Mouse (Mus musculus) heart, embryonic 11.5 days (tissue): ENCODE measurements around the gene Daam1. TPM values are rescaled to one million over a fixed set of nuclear protein-coding genes. Genes with fewer than 3 reads are reported as not detected.

Experiments used
- ATAC-seq: fragments of 200-750 bp; cut with Nextera tagmentation; replicated peaks from 2 replicates; pipeline ENCODE4 v1.8.0; 2017; ENCODE audit warnings: moderate library complexity; ENCODE audit not compliant: insufficient number of reproducible peaks, low FRiP score, low TSS enrichment
- H3K27ac ChIP-seq: fragments of 300-500 bp; sonication (generic); 2 replicates; pipeline ENCODE4 v1.5.1; 2014; ENCODE audit warnings: mild to moderate bottlenecking, low read depth, low read length
- H3K27me3 ChIP-seq: fragments of 300-500 bp; sonication (generic); 2 replicates; pipeline ENCODE4 v1.6.1; 2014; ENCODE audit warnings: mild to moderate bottlenecking, low read length, mixed read lengths; ENCODE audit not compliant: control insufficient read depth, insufficient read depth
- H3K36me3 ChIP-seq: fragments of 300-500 bp; sonication (generic); 2 replicates; pipeline ENCODE4 v1.6.1; 2014; ENCODE audit warnings: mild to moderate bottlenecking, low read length, moderate library complexity, mixed read lengths; ENCODE audit not compliant: control insufficient read depth, insufficient read depth
- H3K4me1 ChIP-seq: fragments of 300-500 bp; sonication (generic); 2 replicates; pipeline ENCODE4 v1.6.1; 2014; ENCODE audit warnings: low read length; ENCODE audit not compliant: control insufficient read depth, insufficient read depth
- H3K4me2 ChIP-seq: fragments of 300-500 bp; sonication (generic); 2 replicates; pipeline ENCODE4 v1.6.1; 2014; ENCODE audit warnings: mild to moderate bottlenecking, moderate library complexity
- H3K4me3 ChIP-seq: fragments of 300-500 bp; sonication (generic); 2 replicates; pipeline ENCODE4 v1.5.1; 2014; ENCODE audit warnings: low read depth, low read length
- H3K9ac ChIP-seq: fragments of 300-500 bp; sonication (generic); 2 replicates; pipeline ENCODE4 v1.6.1; 2014; ENCODE audit warnings: mild to moderate bottlenecking, low read depth, low read length, moderate library complexity
- H3K9me3 ChIP-seq: fragments of 300-500 bp; sonication (generic); replicated peaks from 2 replicates; pipeline ENCODE4 v1.6.1; 2016; ENCODE audit warnings: low read length; ENCODE audit not compliant: control insufficient read depth
- WGBS: fragments of 180-500 bp; shearing (Covaris S2); extraction: QIAGEN DNeasy Blood & Tissue Kit; methylation state at CpG from one replicate; pipeline ENCODE4 v1.1.7; 2014; ENCODE audit not compliant: insufficient replicate concordance; 5-methylcytosine and 5-hydroxymethylcytosine counted together
- polyA plus RNA-seq: library from polyadenylated mRNA; unstranded; fragments of >200 nt; fragmentation: Nextera tagmentation; extraction: Ambion mirVana; gene quantifications from 2 replicates; pipeline ENCODE4 v1.2.1, GENCODE M21; 2014

Gene Daam1
- polyA plus RNA-seq, 1 experiment from 2014 or later, result 33.0 TPM

GRCm38 (mm10) chr12:71898666-71899520 is 68.0 kb downstream of the Daam1 start:
- Histone ChIP-seq H3K9ac (no peak overlapping the region), H3K27ac (no peak overlapping the region)

GRCm38 (mm10) chr12:71899566-71899965 is 68.7 kb downstream of the Daam1 start:
- ATAC-seq, result no peak
- Histone ChIP-seq H3K9ac (no peak overlapping the region), H3K27me3 (no peaks in the 10 kb centered on the region), H3K27ac (no peak overlapping the region), H3K4me1 (peaks cover 17% of the 10 kb centered on the region), H3K9me3 (no peaks in the 10 kb centered on the region), H3K4me2 (no peak overlapping the region), H3K36me3 (peaks cover 13% of the 10 kb centered on the region; the same call in 1 of the 2 replicates), H3K4me3 (no peak overlapping the region)
- 44% methylated on average over 4 of the region's 4 CpGs for WGBS

More at GRCm38 (mm10) chr12:71898666-71899520, 68.0 kb downstream of the Daam1 start:
- no peak overlapping the region for H3K4me3 ChIP-seq
- peaks cover 13% of the 10 kb centered on the region; the same call in 1 of the 2 replicates for H3K36me3 ChIP-seq
- peaks cover 12% of the 10 kb centered on the region for H3K4me1 ChIP-seq
- no peaks in the 10 kb centered on the region for H3K9me3 ChIP-seq
- no peak overlapping the region for H3K4me2 ChIP-seq
- WGBS, result 74% methylated on average over 7 of the region's 7 CpGs
- H3K27me3 ChIP-seq, result no peaks in the 10 kb centered on the region
- ATAC-seq, result no peak

GRCm38 (mm10) chr12:71901211-71901610 is 70.3 kb downstream of the Daam1 start:
- peaks cover 13% of the 10 kb centered on the region; the same call in 1 of the 2 replicates for H3K36me3 ChIP-seq
- no peaks in the 10 kb centered on the region for H3K27me3 ChIP-seq
- 66% methylated on average over 7 of the region's 7 CpGs for WGBS
- H3K9ac ChIP-seq, result no peak overlapping the region
- H3K4me3 ChIP-seq, result no peak overlapping the region
- no peak overlapping the region for H3K4me2 ChIP-seq
- peaks cover 25% of the 10 kb centered on the region for H3K4me1 ChIP-seq
- H3K27ac ChIP-seq, result no peak overlapping the region
- no peaks in the 10 kb centered on the region for H3K9me3 ChIP-seq
- ATAC-seq, result no peak

GRCm38 (mm10) chr12:71901859-71902258 is 71.0 kb downstream of the Daam1 start:
- H3K4me1 ChIP-seq, result peaks cover 31% of the 10 kb centered on the region
- no peak for ATAC-seq
- no peak overlapping the region for H3K4me3 ChIP-seq
- no peak overlapping the region for H3K27ac ChIP-seq
- 83% methylated on average over 6 of the region's 6 CpGs for WGBS
- H3K4me2 ChIP-seq, result no peak overlapping the region
- no peaks in the 10 kb centered on the region for H3K9me3 ChIP-seq
- H3K9ac ChIP-seq, result no peak overlapping the region
- H3K36me3 ChIP-seq, result peaks cover 13% of the 10 kb centered on the region; the same call in 1 of the 2 replicates
- no peaks in the 10 kb centered on the region for H3K27me3 ChIP-seq

GRCm38 (mm10) chr12:71902317-71902716 is 71.4 kb downstream of the Daam1 start:
- Histone ChIP-seq H3K9ac (no peak overlapping the region), H3K9me3 (no peaks in the 10 kb centered on the region), H3K27ac (no peak overlapping the region), H3K4me3 (no peak overlapping the region), H3K36me3 (peaks cover 11% of the 10 kb centered on the region; the same call in 1 of the 2 replicates), H3K4me2 (no peak overlapping the region), H3K27me3 (no peaks in the 10 kb centered on the region), H3K4me1 (peaks cover 35% of the 10 kb centered on the region)
- no peak for ATAC-seq
- 98% methylated on average over 1 of the region's 1 CpGs for WGBS

GRCm38 (mm10) chr12:71903218-71903617 is 72.3 kb downstream of the Daam1 start:
- 94% methylated on average over 4 of the region's 4 CpGs for WGBS
- Histone ChIP-seq H3K9ac (no peak overlapping the region), H3K27ac (no peak overlapping the region), H3K4me1 (peaks cover 31% of the 10 kb centered on the region), H3K36me3 (peaks cover 7% of the 10 kb centered on the region; the same call in 1 of the 2 replicates), H3K27me3 (no peaks in the 10 kb centered on the region), H3K4me2 (no peak overlapping the region), H3K9me3 (no peaks in the 10 kb centered on the region), H3K4me3 (no peak overlapping the region)
- no peak for ATAC-seq

GRCm38 (mm10) chr12:71904310-71904709 is 73.4 kb downstream of the Daam1 start:
- peaks cover 31% of the 10 kb centered on the region for H3K4me1 ChIP-seq
- no peaks in the 10 kb centered on the region for H3K9me3 ChIP-seq
- 57% methylated on average over 4 of the region's 4 CpGs for WGBS
- H3K4me2 ChIP-seq, result no peak overlapping the region
- H3K9ac ChIP-seq, result no peak overlapping the region
- H3K36me3 ChIP-seq, result peaks cover 7% of the 10 kb centered on the region; the same call in 1 of the 2 replicates
- no peak for ATAC-seq
- no peak overlapping the region for H3K4me3 ChIP-seq
- no peak overlapping the region for H3K27ac ChIP-seq
- no peaks in the 10 kb centered on the region for H3K27me3 ChIP-seq

- no peak for ATAC-seq
- peaks cover 31% of the 10 kb centered on the region for H3K4me1 ChIP-seq
- peaks cover 7% of the 10 kb centered on the region; the same call in 1 of the 2 replicates for H3K36me3 ChIP-seq
- H3K9me3 ChIP-seq, result no peaks in the 10 kb centered on the region
- no peak overlapping the region for H3K9ac ChIP-seq
- WGBS, result 81% methylated on average over 4 of the region's 4 CpGs
- H3K4me2 ChIP-seq, result no peak overlapping the region
- no peak overlapping the region for H3K27ac ChIP-seq
- no peak overlapping the region for H3K4me3 ChIP-seq
- no peaks in the 10 kb centered on the region for H3K27me3 ChIP-seq
Observed at GRCm38 (mm10) chr12:71904926-71905325, 74.0 kb downstream of the Daam1 start.
